Mouse (Mus musculus) heart, postnatal 0 days (tissue): Measurements from ENCODE around the gene Hsd17b13. TPM values are rescaled to one million over a fixed set of nuclear protein-coding genes. Genes with fewer than 3 reads are reported as not detected.
A peak's percentile ranks its signal among the peaks of the same experiment; 100 is the strongest.

Experiments used
- ATAC-seq: fragments of 200-750 bp; cut with Nextera tagmentation; 2 replicates; pipeline ENCODE4 v1.8.0; 2017; ENCODE audit warnings: low read depth, moderate number of reproducible peaks, moderate library complexity; ENCODE audit not compliant: insufficient read depth
- DNase-seq: peaks from one replicate; pipeline ENCODE4 v3.0.0-alpha.2; 2016; ENCODE audit warnings: low spot score
- H3K27ac ChIP-seq: fragments of 300-500 bp; sonication (generic); 2 replicates; pipeline ENCODE4 v1.5.1; 2014; ENCODE audit warnings: low read depth, mild to moderate bottlenecking
- H3K27me3 ChIP-seq: fragments of 300-500 bp; sonication (generic); 2 replicates; pipeline ENCODE4 v1.6.1; 2014; ENCODE audit warnings: low read length, mixed read lengths; ENCODE audit not compliant: control insufficient read depth, insufficient read depth
- H3K36me3 ChIP-seq: fragments of 300-500 bp; sonication (generic); replicated peaks from 2 replicates; pipeline ENCODE4 v1.6.1; 2014; ENCODE audit warnings: low read length, mixed read lengths; ENCODE audit not compliant: control insufficient read depth, insufficient read depth
- H3K4me1 ChIP-seq: fragments of 300-500 bp; sonication (generic); 2 replicates; pipeline ENCODE4 v1.6.1; 2014; ENCODE audit warnings: antibody characterized with exemption; ENCODE audit not compliant: control insufficient read depth, insufficient read depth
- H3K4me2 ChIP-seq: fragments of 300-500 bp; sonication (generic); 2 replicates; pipeline ENCODE4 v1.6.1; 2014; ENCODE audit warnings: low read depth, mild to moderate bottlenecking, low read length, moderate library complexity
- H3K4me3 ChIP-seq: fragments of 300-500 bp; sonication (generic); 2 replicates; pipeline ENCODE4 v1.5.1; 2014; ENCODE audit warnings: low read depth, low read length
- H3K9ac ChIP-seq: fragments of 300-500 bp; sonication (generic); replicated peaks from 2 replicates; pipeline ENCODE4 v1.6.1; 2014; ENCODE audit warnings: low read depth, low read length, mixed read lengths
- H3K9me3 ChIP-seq: fragments of 300-500 bp; sonication (generic); replicated peaks from 2 replicates; pipeline ENCODE4 v1.6.1; 2016; ENCODE audit warnings: low read length; ENCODE audit not compliant: control insufficient read depth
- CTCF ChIP-seq: IDR thresholded peaks from 2 replicates; pipeline ENCODE4 v1.5.1; 2016; ENCODE audit warnings: antibody characterized with exemption, control low read depth, low read depth
- EP300 ChIP-seq: IDR thresholded peaks from 2 replicates; pipeline ENCODE4 v1.6.1; 2016; ENCODE audit warnings: antibody characterized with exemption, low read depth
- WGBS: fragments of 180-500 bp; shearing (Covaris S2); extraction: QIAGEN DNeasy Blood & Tissue Kit; methylation state at CpG from one replicate; pipeline ENCODE4 v1.1.7; 2014; 5-methylcytosine and 5-hydroxymethylcytosine counted together
- polyA plus RNA-seq: library from polyadenylated mRNA; unstranded; fragments of >200 nt; fragmentation: Nextera tagmentation; extraction: Ambion mirVana; gene quantifications from 2 replicates; pipeline ENCODE4 v1.2.1, GENCODE M21; 2015
- total RNA-seq: library from RNA; depleted of rRNA; stranded (reverse); fragments of >200 nt; gene quantifications from 2 replicates; pipeline ENCODE4 v1.2.3, GENCODE M21; 2014; ENCODE audit warnings: low replicate concordance

The Hsd17b13 gene
- total and polyA plus RNA-seq, 2 experiments from 2014 or later: 0.08 TPM; not detected in 1

- WGBS: 74% methylated on average over 3 of the region's 3 CpGs
- ATAC-seq (no peak), DNase-seq (no peak)
- no peak for TF ChIP-seq CTCF
- no peak for TF ChIP-seq EP300
- H3K36me3 ChIP-seq: peaks cover 59% of the 10 kb centered on the region
- H3K4me1 ChIP-seq: no peaks in the 10 kb centered on the region
- H3K9me3 ChIP-seq: no peaks in the 10 kb centered on the region
- H3K27me3 ChIP-seq: no peaks in the 10 kb centered on the region
- no peak overlapping the region for H3K9ac ChIP-seq
- no peak overlapping the region for H3K4me3 ChIP-seq
- H3K4me2 ChIP-seq: no peak overlapping the region
- no peak overlapping the region for H3K27ac ChIP-seq
Observed at GRCm38 (mm10) chr5:104006811-104007210, 29.6 kb upstream of the Hsd17b13 start.

GRCm38 (mm10) chr5:104003955-104004354, 26.7 kb upstream of the Hsd17b13 start:
- Histone ChIP-seq H3K27ac (no peak overlapping the region), H3K4me3 (no peak overlapping the region), H3K4me1 (no peaks in the 10 kb centered on the region), H3K27me3 (no peaks in the 10 kb centered on the region), H3K9me3 (no peaks in the 10 kb centered on the region), H3K4me2 (no peak overlapping the region), H3K36me3 (peaks cover 55% of the 10 kb centered on the region), H3K9ac (no peak overlapping the region)
- DNase-seq (no peak), ATAC-seq (no peak)
- WGBS: 83% methylated on average over 2 of the region's 2 CpGs
- TF ChIP-seq CTCF: no peak
- no peak for TF ChIP-seq EP300

- DNase-seq (no peak), ATAC-seq (no peak)
- Histone ChIP-seq H3K27ac (no peak overlapping the region), H3K9me3 (no peaks in the 10 kb centered on the region), H3K9ac (no peak overlapping the region), H3K36me3 (peaks cover 50% of the 10 kb centered on the region), H3K27me3 (no peaks in the 10 kb centered on the region), H3K4me1 (no peaks in the 10 kb centered on the region), H3K4me2 (no peak overlapping the region), H3K4me3 (no peak overlapping the region)
- WGBS: 60% methylated on average over 15 of the region's 15 CpGs
- TF ChIP-seq CTCF: no peak
- TF ChIP-seq EP300: no peak
Observed at GRCm38 (mm10) chr5:104003256-104003931, 26.2 kb upstream of the Hsd17b13 start.

- Histone ChIP-seq H3K36me3 (peaks cover 43% of the 10 kb centered on the region), H3K27ac (no peak overlapping the region), H3K9ac (no peak overlapping the region), H3K27me3 (no peaks in the 10 kb centered on the region), H3K9me3 (no peaks in the 10 kb centered on the region), H3K4me2 (no peak overlapping the region), H3K4me1 (no peaks in the 10 kb centered on the region), H3K4me3 (no peak overlapping the region)
- WGBS: 59% methylated on average over 18 of the region's 18 CpGs
- TF ChIP-seq EP300: no peak
- no peak for TF ChIP-seq CTCF
- ATAC-seq (no peak), DNase-seq (no peak)
Observed at GRCm38 (mm10) chr5:104002549-104003255, 25.5 kb upstream of the Hsd17b13 start.

- Histone ChIP-seq H3K9ac (no peak overlapping the region), H3K9me3 (no peaks in the 10 kb centered on the region), H3K4me2 (no peak overlapping the region), H3K36me3 (peaks cover 23% of the 10 kb centered on the region), H3K27ac (peak overlapping the region; percentile 61), H3K27me3 (no peaks in the 10 kb centered on the region), H3K4me1 (no peaks in the 10 kb centered on the region), H3K4me3 (no peak overlapping the region)
- ATAC-seq (peak; percentile 70), DNase-seq (peak; percentile 75)
- no peak for TF ChIP-seq EP300
- TF ChIP-seq CTCF: peak; percentile 94
- 3% methylated on average over 5 of the region's 5 CpGs for WGBS
Observed at GRCm38 (mm10) chr5:103999738-104000137, 22.5 kb upstream of the Hsd17b13 start.
